Mouse (Mus musculus) cerebellum, postnatal 10 days (tissue): ENCODE measurements at regions not wholly inside any gene's neighbourhood (a gene's known extent, or its start where the extent isn't known, plus 50 kb on each side); places are given as distances from the start of the nearest gene placed in this dataset.

ENCODE experiments used
- DNase-seq, 2 experiments: peaks; one replicate each; pipeline ENCODE4 v3.0.0; 2021; ENCODE audit warnings: mixed read lengths in 2 of 2

DNA sequence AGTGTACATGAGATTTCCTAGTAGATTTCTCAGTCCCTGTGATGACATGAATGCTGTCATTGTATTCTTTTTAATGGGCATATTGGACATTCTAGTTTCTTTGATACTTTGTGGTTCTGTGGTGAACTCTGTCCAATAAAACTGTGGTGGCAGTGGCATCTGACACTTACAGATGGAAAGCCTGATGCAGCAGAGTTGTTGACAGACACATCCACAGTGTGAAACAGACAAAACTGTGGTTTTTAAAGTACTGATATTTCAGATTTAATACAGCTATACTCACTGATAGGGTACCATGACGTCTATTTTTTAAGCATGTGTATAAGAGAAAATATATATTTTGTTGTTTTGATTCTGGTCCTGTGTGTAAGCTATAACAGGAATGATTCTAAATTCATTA is 818.0 kb downstream of the Trim52 start:
- DNase-seq: no peak

DNA sequence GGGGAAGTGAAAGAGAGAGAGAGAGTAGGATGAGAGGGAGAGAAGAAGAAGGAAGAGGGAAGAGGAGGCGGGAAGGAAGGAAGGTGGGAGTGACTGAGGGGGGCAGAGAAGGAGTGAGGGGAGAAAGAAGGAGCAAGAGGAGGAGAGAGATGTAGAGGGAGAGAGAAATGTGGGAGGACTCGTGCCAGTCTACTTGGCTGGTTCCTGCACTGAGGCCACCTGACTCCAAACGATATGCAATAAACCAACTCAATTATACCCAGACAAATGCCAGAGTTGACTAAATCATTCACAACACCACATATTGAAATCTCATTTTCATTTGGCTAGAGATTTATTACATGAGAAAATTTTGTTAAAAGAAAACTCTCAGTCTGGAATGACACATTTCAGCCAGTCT is 818.4 kb downstream of the Trim52 start:
- DNase-seq: no peak

DNA sequence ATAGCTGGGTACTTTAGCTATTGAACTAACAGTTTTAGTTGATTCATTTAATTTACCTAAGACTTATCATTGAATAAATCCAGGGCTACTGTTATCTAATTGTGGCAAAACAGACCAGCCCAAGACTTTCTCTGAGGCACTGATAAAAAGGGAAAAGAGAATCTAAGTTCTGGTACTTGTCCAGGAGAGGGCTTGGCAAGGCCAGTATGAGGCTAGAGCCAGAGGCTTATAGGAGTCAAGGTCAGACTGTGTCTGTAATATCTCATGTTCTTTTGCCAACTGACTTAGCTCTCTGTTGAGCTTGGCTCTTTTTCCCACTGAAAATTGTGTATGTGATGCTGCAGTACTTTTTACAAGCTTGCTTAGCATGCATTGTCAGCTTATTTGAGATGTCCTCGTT is 839.3 kb downstream of the Trim52 start:
- peak; percentile 38 to 52 for DNase-seq

- no peak for DNase-seq
Measured at GRCm38 (mm10) chr14:106977958-106978357, 872.0 kb downstream of the Trim52 start.

DNA sequence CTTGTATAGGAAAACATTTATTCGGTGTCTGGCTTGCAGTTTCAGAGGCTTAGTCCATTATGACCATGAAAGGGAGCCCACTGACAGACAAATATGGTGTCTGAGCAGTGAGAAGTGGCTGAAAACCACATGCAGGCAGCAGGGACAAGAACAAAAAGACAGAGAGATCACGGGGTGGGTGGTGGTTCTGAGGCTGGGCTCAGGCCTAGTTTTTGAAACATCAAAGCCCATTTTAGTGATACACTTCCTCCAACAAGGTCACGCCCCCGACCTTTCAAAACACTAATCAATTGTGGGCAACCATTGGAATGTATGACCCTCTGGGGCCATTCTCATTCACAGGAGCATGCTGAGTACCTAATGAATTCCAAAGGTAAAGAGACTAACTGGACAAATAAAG is 874.8 kb downstream of the Trim52 start:
- DNase-seq: no peak

DNA sequence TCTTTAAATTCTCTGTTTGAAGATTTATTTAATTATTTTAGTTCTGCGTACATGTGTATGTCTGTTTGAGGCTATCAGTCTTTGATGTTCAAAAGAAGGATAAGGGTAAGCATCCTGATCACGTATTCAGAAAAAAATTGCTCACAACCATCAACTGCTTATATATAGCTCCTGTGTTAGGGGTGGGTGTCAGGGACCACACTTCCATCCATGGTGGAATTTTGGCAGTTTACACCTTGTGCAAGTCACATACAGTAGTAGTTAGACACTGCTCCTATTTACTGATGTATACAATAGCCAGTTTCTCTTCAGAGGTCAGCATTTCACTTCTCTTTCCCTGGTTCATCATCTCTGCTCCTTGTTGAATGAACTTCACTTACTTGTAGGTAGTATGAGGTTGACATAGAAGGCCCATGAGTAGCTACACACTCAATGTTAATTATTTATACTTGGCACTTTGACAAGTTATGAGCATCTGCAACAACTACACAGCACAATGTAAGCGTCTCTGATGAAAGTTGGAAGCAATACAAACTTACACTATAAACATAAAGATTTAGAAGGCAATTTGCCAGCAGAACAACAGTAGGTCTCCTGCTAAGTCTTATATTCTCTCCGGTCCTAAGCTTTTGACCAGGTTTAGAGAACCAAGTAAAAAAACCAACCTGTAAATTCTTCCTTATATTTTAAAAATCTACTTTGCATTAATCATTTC is 891.7 kb downstream of the Trim52 start:
- no peak for DNase-seq

DNA sequence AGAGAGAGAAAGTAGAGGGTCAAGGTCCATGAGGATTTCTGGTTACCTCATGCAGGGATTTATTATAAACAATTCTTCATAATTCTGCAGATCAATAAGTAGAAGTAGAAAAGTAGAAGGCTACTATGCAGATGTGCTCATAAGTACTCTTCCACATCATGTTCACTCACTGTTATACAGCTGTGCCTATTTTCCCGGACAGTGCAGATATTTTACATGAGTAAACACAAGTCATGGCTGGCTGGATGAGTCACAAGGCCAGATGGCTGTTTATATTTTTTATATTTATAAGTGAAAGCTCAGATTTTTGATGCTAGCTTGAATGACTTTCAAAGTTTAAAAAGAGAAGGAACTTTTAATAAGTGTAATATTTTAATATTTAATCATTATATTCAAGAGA is 899.0 kb downstream of the Trim52 start:
- DNase-seq: no peak

DNA sequence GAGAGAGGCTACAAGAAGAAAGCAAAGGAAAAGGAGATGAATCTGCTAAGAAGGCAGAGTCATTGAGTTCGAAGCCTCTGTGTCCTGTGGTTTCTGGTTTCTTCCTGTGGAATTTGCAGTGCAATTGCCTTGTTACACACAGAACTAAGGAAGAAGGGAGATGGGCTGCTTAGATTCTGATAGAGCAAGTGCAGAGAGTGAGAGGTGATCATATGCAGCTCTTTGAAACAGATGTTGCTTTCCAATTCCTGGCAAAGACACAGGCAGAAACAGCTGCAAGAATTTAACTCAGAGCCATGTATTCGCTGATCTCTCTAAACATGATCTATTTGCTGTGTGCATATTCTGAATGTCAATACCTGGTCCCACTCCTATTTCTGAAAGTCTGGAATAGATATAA is 903.6 kb downstream of the Trim52 start:
- DNase-seq: no peak

GRCm38 (mm10) chr14:107033807-107034206 is 927.8 kb downstream of the Trim52 start:
- no peak for DNase-seq

DNA sequence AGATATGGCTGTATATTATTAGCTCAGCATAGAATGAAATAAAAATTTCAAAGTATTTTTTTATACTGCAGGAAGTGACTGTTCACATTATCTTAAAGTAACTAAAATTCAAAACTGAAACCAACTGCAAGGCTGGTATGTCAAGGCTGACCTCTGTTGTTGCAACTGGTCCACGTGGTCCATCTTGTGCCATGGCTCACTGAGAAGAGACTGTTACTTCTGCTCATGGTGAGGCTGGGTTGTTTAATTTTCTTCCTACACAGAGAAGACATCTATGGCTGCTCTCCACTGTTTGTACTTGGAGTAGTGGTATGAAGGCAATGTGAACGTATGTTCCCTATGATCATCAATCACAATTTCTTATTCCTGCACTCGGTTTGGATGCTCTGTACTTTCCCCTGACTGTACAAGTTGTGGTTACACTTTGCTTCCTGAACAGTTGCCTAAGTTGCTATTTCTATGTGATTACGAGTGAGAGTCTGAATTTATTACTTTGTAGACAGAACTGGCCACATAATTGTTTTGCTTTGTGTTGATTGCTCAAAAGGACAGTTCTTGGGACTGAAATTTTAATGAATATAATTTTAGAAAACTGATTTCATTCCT is 946.1 kb downstream of the Trim52 start:
- no peak for DNase-seq

DNA sequence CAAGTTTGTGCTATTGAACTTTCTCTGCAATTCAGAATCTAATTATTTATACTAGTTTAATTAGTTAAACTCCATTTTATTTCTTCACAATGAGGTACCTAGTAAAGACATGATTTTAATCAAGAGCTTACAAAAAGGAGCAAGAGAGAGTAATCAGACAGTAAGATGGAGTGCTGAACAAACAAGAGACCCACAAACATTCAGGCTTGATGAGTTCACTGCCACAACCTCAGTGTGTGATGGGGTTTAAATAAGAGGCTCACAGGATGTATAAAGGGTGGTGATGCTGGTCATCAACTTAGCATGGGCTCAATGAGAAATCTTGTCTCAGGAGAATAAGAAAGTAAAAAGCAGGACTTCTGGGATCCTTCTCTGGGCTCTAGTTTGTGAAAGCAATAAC is 962.6 kb downstream of the Trim52 start:
- DNase-seq: no peak

GRCm38 (mm10) chr14:107080407-107080806 is 974.4 kb downstream of the Trim52 start:
- no peak for DNase-seq
